Mouse (Mus musculus): ENCODE results near the gene Zfand3. TPM values are rescaled to one million over a fixed set of nuclear protein-coding genes. Genes with fewer than 3 reads are reported as not detected.

The Zfand3 gene
- total and polyA plus RNA-seq, 3 experiments: 23.2 to 44.0 (median 23.5) TPM

GRCm38 (mm10) chr17:30198422-30198821 lies 193.9 kb downstream of the Zfand3 start:
- Histone ChIP-seq H3K4me2 (ENCODE audit: insufficient read depth, low read depth, poor library complexity, severe bottlenecking) (no peak overlapping the region), H3K27ac (ENCODE audit: insufficient read depth, low read depth) (no peak overlapping the region), H3K9me3 (replicated peaks; ENCODE audit: low read length) (no peaks in the 10 kb centered on the region), H3K27me3 (replicated peaks) (no peaks in the 10 kb centered on the region), H3K4me1 (ENCODE audit: control insufficient read depth in 1 of 2, insufficient read depth in 2 of 2) (peaks cover 12 to 41% of the 10 kb centered on the region in 2 experiments), H3K9ac (ENCODE audit: insufficient read depth, low read depth) (no peak overlapping the region), H3K36me3 (replicated peaks in 1 of 2; ENCODE audit: control insufficient read depth in 1 of 2, insufficient read depth in 1 of 2, low read length in 1 of 2) (peaks cover 14 to 82% of the 10 kb centered on the region in 2 experiments), H3K79me2 (replicated peaks; ENCODE audit: control insufficient read depth, extremely low read depth, insufficient read depth, poor library complexity, severe bottlenecking) (no peaks in the 10 kb centered on the region), H3K4me3 (replicated peaks in 1 of 3; ENCODE audit: low read depth in 2 of 3, low read length in 2 of 3, poor library complexity in 1 of 3) (no peak overlapping the region)
- in situ Hi-C loops (cut with MboI; ENCODE audit: low pct_ligation_motif_present, low pct_unique_long_range_greater_than_20kb, low sequenced_read_pairs): no loop called here
- no peak for DNase-seq (ENCODE audit: extremely low read depth)
- TF ChIP-seq IRF4 (IDR thresholded peaks at IDR 0.05; ENCODE audit: low read depth, low read length): no peak
- TF ChIP-seq MXI1 (IDR thresholded peaks at IDR 0.05; ENCODE audit: low read depth, low read length): no peak
- no peak for TF ChIP-seq TBP (conservative IDR thresholded peaks at IDR 0.05; ENCODE audit: low read depth, low read length)
- TF ChIP-seq NRF1 (IDR thresholded peaks at IDR 0.05; ENCODE audit: low read depth, low read length): no peak
- TF ChIP-seq SMC3 (IDR thresholded peaks at IDR 0.05; ENCODE audit: low read depth, low read length): no peak
- no peak for TF ChIP-seq MAX (IDR thresholded peaks at IDR 0.05; ENCODE audit: low read length)
- no peak for TF ChIP-seq USF1 (IDR thresholded peaks at IDR 0.05; ENCODE audit: low read depth, low read length)
- no peak for TF ChIP-seq TCF12 (IDR thresholded peaks at IDR 0.05; ENCODE audit: low read depth, low read length)
- TF ChIP-seq SIN3A (IDR thresholded peaks at IDR 0.05; ENCODE audit: low read length): no peak
- no peak for TF ChIP-seq ZKSCAN1 (IDR thresholded peaks at IDR 0.05; ENCODE audit: borderline replicate concordance, low read depth, low read length)
- no peak for TF ChIP-seq ZC3H11A (IDR thresholded peaks at IDR 0.05; ENCODE audit: low read depth, low read length)
- no peak for TF ChIP-seq ELF1 (IDR thresholded peaks at IDR 0.05; ENCODE audit: low read depth, low read length)
- TF ChIP-seq BHLHE40 (IDR thresholded peaks at IDR 0.05; ENCODE audit: low read depth, low read length): no peak
- TF ChIP-seq POLR2A (IDR thresholded peaks at IDR 0.05; ENCODE audit: low read depth, low read length): no peak
- no peak for TF ChIP-seq E2F4 (IDR thresholded peaks at IDR 0.05; ENCODE audit: insufficient replicate concordance, low read depth, low read length)
- no peak for TF ChIP-seq EP300 (IDR thresholded peaks at IDR 0.05; ENCODE audit: low read length)
- TF ChIP-seq ZNF384 (IDR thresholded peaks at IDR 0.05; ENCODE audit: low read depth, low read length): no peak
- TF ChIP-seq CHD2 (IDR thresholded peaks at IDR 0.05; ENCODE audit: low read length): no peak
- TF ChIP-seq MAFK (IDR thresholded peaks at IDR 0.05; ENCODE audit: insufficient replicate concordance, low read length): no peak
- dilution Hi-C loops (cut with MboI; ENCODE audit: extremely low pct_ligation_motif_present, extremely low pct_unique_long_range_greater_than_20kb, low sequenced_read_pairs): no loop called here

- peaks cover 11 to 80% of the 10 kb centered on the region in 2 experiments for H3K36me3 ChIP-seq (replicated peaks in 1 of 2; ENCODE audit: control insufficient read depth in 1 of 2, insufficient read depth in 1 of 2, low read length in 1 of 2)
- no peaks in the 10 kb centered on the region for H3K9me3 ChIP-seq (replicated peaks; ENCODE audit: low read length)
- no peak overlapping the region for H3K4me3 ChIP-seq (replicated peaks in 1 of 3; ENCODE audit: low read depth in 2 of 3, low read length in 2 of 3, poor library complexity in 1 of 3)
Measured at GRCm38 (mm10) chr17:30199374-30200247, 195.1 kb downstream of the Zfand3 start.

More at GRCm38 (mm10) chr17:30199374-30200247, 195.1 kb downstream of the Zfand3 start:
- in situ Hi-C loops (cut with MboI; ENCODE audit: low pct_ligation_motif_present, low pct_unique_long_range_greater_than_20kb, low sequenced_read_pairs): no loop called here
- Histone ChIP-seq H3K27me3 (replicated peaks) (no peaks in the 10 kb centered on the region), H3K4me2 (ENCODE audit: insufficient read depth, low read depth, poor library complexity, severe bottlenecking) (no peak overlapping the region), H3K79me2 (replicated peaks; ENCODE audit: control insufficient read depth, extremely low read depth, insufficient read depth, poor library complexity, severe bottlenecking) (no peaks in the 10 kb centered on the region), H3K9ac (ENCODE audit: insufficient read depth, low read depth) (no peak overlapping the region), H3K4me1 (ENCODE audit: control insufficient read depth in 1 of 2, insufficient read depth in 2 of 2) (peaks cover 12 to 41% of the 10 kb centered on the region in 2 experiments), H3K27ac (ENCODE audit: insufficient read depth, low read depth) (no peak overlapping the region)
- dilution Hi-C loops (cut with MboI; ENCODE audit: extremely low pct_ligation_motif_present, extremely low pct_unique_long_range_greater_than_20kb, low sequenced_read_pairs): no loop called here
- TF ChIP-seq RAD21 (IDR thresholded peaks at IDR 0.05; ENCODE audit: low read depth, low read length): no peak
- TF ChIP-seq SMC3 (IDR thresholded peaks at IDR 0.05; ENCODE audit: low read depth, low read length): no peak
- no peak for DNase-seq (ENCODE audit: extremely low read depth)
